Mouse (Mus musculus) erythroblast, adult 5-6 weeks (primary cell): ENCODE data around the gene Ifna5. TPM values are rescaled to one million over a fixed set of nuclear protein-coding genes. Genes with fewer than 3 reads are reported as not detected.
"Not testable (repeated sequence)": the region's sequence is repeated elsewhere in the genome, so short reads cannot be mapped to it uniquely, and the experiment has no call there.

Experiments used
- ATAC-seq: replicated peaks from 2 replicates; pipeline ENCODE4 v1.8.0; 2016; ENCODE audit warnings: moderate number of reproducible peaks, mild to moderate bottlenecking, moderate TSS enrichment, inconsistent platforms; ENCODE audit not compliant: poor library complexity, low FRiP score, severe bottlenecking
- total RNA-seq, 2 experiments: library from RNA; stranded (forward) in 1 of 2; stranded (reverse) in 1 of 2; fragments of 150-400 nt in 1 of 2; fragments of 200-764, 138-1000 nt in 1 of 2; gene quantifications; 2 replicates each; pipeline versions ENCODE4 v1.2.3 to v1.2.4; 2015 to 2017; ENCODE audit warnings: low replicate concordance in 2 of 2

The Ifna5 gene
- not detected in 2 replicates for total RNA-seq (2015; ENCODE audit: low replicate concordance)
- not detected in 2 replicates for total RNA-seq (2017; ENCODE audit: low replicate concordance)

GRCm38 (mm10) chr4:88835225-88835624, at the start of gene Ifna5:
Ifna5 (plus strand) TSS chr4:88835525.
- not testable (repeated sequence) for ATAC-seq

GRCm38 (mm10) chr4:88788402-88788801, 46.9 kb upstream of the Ifna5 start, which contains the start of gene Gm13277:
Gm13277 (plus strand) TSS chr4:88788632.
- ATAC-seq = not testable (repeated sequence)

GRCm38 (mm10) chr4:88791250-88791649, 44.1 kb upstream of the Ifna5 start, which contains the start of gene Gm13278:
Gm13278 (plus strand) TSS chr4:88791550.
- ATAC-seq = not testable (repeated sequence)

- not testable (repeated sequence) for ATAC-seq
Observed at GRCm38 (mm10) chr4:88793936-88794675, 41.2 kb upstream of the Ifna5 start, which contains the start of gene Gm13275. Gm13275 (plus strand) TSS chr4:88794487.

- not testable (repeated sequence) for ATAC-seq
Observed at GRCm38 (mm10) chr4:88797097-88797496, 38.2 kb upstream of the Ifna5 start, which contains the start of gene Gm13279. Gm13279 (plus strand) TSS chr4:88797397.

- not testable (repeated sequence) for ATAC-seq
Observed at GRCm38 (mm10) chr4:88799365-88799764, 36.0 kb upstream of the Ifna5 start, which contains the start of gene Gm13285. Gm13285 (plus strand) TSS chr4:88799665.

GRCm38 (mm10) chr4:88802954-88803353, 32.4 kb upstream of the Ifna5 start, which contains the start of gene Gm13287:
Gm13287 (plus strand) TSS chr4:88803254.
- not testable (repeated sequence) for ATAC-seq

- ATAC-seq = not testable (repeated sequence)
Observed at GRCm38 (mm10) chr4:88805231-88805630, 30.1 kb upstream of the Ifna5 start, which contains the start of gene Gm13288. Gm13288 (plus strand) TSS chr4:88805531.

GRCm38 (mm10) chr4:88805761-88806160, 29.6 kb upstream of the Ifna5 start:
- not testable (repeated sequence) for ATAC-seq

GRCm38 (mm10) chr4:88815928-88816327, 19.4 kb upstream of the Ifna5 start, which contains the start of gene Ifna7:
Ifna7 (plus strand) TSS chr4:88816228.
- ATAC-seq = no peak

- no peak for ATAC-seq
Observed at GRCm38 (mm10) chr4:88819659-88820058, 15.7 kb upstream of the Ifna5 start, which contains the start of gene Ifna11. Ifna11 (plus strand) TSS chr4:88819959.

- ATAC-seq = no peak
Observed at GRCm38 (mm10) chr4:88822995-88823394, 12.3 kb upstream of the Ifna5 start.

- not testable (repeated sequence) for ATAC-seq
Observed at GRCm38 (mm10) chr4:88827116-88827515, 8.2 kb upstream of the Ifna5 start, which contains the start of gene Ifna6. Ifna6 (plus strand) TSS chr4:88827416.

- no peak for ATAC-seq
Observed at GRCm38 (mm10) chr4:88830523-88830922, 4.8 kb upstream of the Ifna5 start.

- ATAC-seq = no peak
Observed at GRCm38 (mm10) chr4:88838828-88839227, 3.5 kb downstream of the Ifna5 start.

- ATAC-seq = no peak
Observed at GRCm38 (mm10) chr4:88840058-88840457, 4.7 kb downstream of the Ifna5 start.

GRCm38 (mm10) chr4:88841438-88841911, 6.2 kb downstream of the Ifna5 start, which contains the start of gene Ifna4:
Ifna4 (plus strand) TSS chr4:88841861.
- no peak for ATAC-seq

- ATAC-seq = no peak
Observed at GRCm38 (mm10) chr4:88845334-88845733, 10.0 kb downstream of the Ifna5 start.

- ATAC-seq = no peak
Observed at GRCm38 (mm10) chr4:88849698-88850097, 14.4 kb downstream of the Ifna5 start, which contains the start of gene Ifna1. Ifna1 (plus strand) TSS chr4:88850087.

GRCm38 (mm10) chr4:88851026-88851763, 15.9 kb downstream of the Ifna5 start:
- no peak for ATAC-seq
